Mouse (Mus musculus) cerebellum, adult 11 months (tissue): ENCODE measurements around the gene Rpl13.
"Not testable (repeated sequence)": the region's sequence is repeated elsewhere in the genome, so short reads cannot be mapped to it uniquely, and the experiment has no call there.

Source experiments
- DNase-seq: peaks from one replicate; pipeline ENCODE4 v3.0.0; 2022

Rpl13 gene

DNA sequence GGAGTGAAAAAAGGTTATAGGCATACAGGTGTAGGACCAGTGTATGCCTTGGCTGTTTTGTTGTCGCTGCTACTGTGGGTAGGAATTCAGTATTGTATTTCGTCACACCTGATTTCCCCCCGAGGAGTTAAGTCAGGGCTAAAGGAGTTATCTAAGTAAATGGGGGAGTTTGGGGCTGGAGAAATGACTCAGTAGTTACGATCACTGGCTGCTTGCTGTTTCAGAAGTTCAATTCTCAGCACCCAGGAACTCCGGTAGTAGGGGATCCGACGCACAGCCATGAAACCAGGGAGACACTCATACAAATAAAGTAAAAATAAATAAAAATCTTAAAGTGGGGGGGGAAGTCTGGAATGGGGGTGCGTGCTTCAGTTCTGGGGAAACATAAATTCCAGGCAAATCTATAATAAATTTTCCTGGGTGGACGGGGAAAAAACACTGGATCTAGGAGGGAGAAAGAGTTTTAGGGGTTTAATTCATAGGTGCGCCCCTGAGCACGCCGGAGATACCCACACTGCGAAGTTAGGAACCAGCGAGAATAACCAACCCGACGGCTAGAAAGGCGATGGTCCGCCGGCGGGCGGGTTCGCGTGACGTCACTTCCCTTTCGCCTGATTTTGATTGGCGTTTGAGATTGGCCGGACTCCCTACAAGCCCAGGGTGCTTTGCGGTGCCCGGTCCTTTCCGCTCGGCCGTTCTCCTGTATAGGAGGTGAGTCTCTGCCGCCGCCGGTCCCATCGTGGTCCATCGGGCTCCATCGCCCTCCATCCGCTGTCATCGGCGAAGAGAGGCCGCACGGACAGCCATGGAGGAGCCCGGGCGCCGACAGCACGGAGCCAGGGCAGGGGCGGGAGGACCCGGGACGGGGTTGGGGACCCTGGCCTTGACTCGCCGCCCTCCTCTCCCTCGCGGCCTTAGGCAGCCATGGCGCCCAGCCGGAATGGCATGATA, at the start of gene Rpl13:
Rpl13 (plus strand) TSS at position 616 of the 951 bp plus-strand sequence.
- peak; percentile 96 for DNase-seq

DNA sequence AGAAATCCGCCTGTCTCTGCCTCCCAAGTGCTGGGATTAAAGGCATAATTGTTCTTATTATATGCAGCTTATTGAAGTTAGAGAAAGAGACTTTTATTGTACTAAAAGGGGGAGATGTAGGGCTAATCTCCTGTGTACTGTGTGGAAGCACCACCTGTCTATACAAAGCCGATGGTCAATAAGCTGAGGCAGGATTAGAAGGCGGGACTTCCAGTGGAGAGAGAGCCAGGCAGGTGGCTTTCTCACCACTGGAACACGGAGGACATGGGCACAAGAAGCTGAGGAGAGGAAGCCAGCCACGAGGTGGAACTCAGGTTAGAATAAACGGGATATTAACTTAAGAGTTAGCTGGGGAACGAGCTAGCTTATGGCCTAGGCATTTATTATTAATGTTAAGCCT, 39.4 kb upstream of the Rpl13 start, which contains the start of gene Spg7:
Spg7 (plus strand) TSS at position 222 of the 400 bp plus-strand sequence.
- no peak for DNase-seq

DNA sequence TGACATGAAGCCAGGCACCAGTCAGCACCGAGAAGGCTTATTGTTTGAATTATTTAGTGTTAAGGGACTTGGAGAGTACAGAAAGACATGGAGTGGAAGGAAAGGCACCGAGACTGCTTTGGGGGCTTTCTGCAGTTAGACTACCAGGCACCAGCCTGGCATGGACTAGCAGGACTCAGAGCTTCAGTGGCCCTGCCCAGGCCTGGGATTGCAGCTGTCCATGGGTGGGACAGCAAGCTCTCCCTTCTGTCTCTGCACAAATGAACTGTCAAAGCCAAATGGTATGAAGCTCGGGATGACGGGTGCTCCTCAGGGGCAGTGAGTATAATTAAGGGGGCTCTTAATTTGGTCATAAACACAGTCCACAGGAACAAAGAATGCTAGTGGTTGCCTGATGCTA, 38.1 kb upstream of the Rpl13 start:
- DNase-seq: no peak

GRCm38 (mm10) chr8:123064809-123065213, 37.3 kb upstream of the Rpl13 start:
- DNase-seq: no peak

DNA sequence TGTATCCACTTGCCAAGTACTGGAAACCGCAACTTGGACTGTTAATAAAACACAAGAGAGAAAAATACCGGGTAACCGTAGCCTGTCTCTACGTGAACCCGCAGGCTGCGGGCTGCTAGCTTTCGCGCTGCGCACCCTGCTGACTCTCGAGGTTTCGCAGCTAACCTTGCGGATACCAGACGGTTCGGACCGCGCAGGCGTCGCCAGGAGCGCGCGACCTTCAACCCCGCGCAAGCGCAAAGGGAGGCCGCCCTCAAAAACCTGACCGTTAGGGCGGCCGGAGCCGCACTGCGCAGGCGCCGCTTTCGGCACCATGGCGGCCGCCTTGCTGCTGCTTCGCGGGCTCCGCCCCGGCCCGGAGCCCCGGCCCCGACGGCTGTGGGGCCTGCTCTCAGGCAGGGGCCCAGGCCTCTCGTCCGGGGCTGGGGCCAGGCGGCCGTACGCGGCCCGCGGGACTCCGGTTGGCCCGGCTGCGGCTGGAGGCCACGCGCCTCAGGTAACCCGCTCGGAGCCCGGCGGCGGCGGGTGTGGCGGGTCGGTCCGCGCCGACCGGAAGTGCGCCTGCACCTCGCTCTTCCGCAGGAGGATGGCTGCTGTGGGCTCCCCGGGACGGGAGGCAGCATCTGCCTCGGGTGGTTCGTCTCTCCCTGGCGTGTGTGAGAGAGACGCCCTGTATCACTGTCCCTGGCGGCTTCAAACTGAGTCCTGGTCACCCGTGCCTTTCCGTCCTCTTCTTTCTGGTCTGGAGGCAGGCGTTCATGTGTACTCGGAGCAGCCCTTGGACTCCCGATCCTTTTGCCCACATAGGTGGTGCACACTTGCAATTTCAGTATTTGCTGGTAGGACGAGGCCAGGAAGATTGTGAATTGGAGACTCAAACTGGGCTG, 36.7 kb upstream of the Rpl13 start:
- peak; percentile 96 for DNase-seq

DNA sequence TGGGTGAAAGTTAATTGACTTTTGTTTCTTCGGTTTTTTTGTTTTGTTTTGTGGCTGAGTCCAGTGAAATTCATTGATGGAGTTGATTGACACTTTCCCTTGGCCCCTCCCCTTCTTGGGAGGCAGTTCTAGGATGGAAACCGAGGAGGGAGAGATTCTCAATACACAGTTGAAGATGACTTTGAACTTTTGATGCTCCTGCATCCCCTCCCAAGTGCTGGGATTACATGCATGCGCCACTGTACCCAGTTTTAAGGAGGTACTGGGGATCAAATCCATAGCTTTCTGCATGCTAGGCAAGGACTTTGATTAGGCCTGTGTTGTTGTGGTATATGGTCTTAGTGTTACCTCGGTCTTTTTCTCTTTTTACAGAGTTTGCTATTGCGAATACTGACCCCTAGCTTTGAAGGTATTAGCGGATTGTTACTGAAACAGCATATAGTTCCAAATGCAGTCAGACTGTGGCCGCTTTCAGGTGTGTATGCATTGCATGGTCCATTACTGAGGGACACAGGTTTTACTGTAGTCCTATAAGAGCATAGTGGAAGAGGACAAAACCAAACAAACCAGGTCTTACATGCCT, 36.0 kb upstream of the Rpl13 start:
- DNase-seq: no peak

GRCm38 (mm10) chr8:123071176-123071575, 31.0 kb upstream of the Rpl13 start:
- DNase-seq: no peak

- DNase-seq: no peak
These were observed 24.9 kb upstream of the Rpl13 start for GRCm38 (mm10) chr8:123077213-123077612.

- DNase-seq: no peak
These were observed 19.2 kb upstream of the Rpl13 start for GRCm38 (mm10) chr8:123082993-123083392.

DNA sequence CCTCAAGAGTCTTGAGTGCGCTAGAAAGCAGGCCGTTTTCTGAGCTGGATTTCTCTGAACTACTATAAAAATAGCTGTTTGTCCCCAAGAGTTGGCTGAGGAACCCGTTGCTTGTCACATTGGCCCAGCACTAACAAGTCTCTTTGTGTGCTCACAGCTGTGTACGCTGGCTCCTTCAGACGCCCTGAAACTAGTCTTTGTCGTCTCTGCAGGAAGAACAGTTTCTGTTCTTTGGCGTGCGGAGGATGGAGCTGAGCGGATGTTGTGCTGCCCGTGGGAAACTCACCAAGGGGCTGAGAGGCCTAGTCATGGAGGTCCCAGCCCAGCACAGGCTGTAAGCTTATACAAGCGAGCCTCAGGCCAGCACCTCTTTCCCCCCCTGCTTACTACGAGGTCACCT, 18.5 kb upstream of the Rpl13 start:
- no peak for DNase-seq

- no peak for DNase-seq
These were observed 14.9 kb upstream of the Rpl13 start for GRCm38 (mm10) chr8:123087289-123087688.

DNA sequence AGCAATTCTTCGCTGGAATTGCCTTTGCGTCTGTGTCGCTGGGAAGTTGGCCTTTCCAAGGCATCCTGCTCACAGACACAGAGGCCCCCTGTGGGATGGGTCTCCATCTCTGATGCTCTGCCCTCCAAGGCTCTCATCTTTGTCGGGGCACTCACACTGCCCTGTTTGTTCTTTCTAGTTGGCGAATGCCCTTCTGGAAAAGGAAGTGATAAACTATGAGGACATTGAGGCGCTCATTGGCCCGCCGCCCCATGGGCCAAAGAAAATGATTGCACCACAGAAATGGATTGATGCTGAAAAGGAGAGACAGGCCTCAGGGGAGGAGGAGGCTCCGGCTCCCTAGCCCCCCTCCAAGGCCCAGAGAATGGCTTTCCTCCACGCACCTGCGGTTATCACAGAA, 4.9 kb upstream of the Rpl13 start:
- no peak for DNase-seq

DNA sequence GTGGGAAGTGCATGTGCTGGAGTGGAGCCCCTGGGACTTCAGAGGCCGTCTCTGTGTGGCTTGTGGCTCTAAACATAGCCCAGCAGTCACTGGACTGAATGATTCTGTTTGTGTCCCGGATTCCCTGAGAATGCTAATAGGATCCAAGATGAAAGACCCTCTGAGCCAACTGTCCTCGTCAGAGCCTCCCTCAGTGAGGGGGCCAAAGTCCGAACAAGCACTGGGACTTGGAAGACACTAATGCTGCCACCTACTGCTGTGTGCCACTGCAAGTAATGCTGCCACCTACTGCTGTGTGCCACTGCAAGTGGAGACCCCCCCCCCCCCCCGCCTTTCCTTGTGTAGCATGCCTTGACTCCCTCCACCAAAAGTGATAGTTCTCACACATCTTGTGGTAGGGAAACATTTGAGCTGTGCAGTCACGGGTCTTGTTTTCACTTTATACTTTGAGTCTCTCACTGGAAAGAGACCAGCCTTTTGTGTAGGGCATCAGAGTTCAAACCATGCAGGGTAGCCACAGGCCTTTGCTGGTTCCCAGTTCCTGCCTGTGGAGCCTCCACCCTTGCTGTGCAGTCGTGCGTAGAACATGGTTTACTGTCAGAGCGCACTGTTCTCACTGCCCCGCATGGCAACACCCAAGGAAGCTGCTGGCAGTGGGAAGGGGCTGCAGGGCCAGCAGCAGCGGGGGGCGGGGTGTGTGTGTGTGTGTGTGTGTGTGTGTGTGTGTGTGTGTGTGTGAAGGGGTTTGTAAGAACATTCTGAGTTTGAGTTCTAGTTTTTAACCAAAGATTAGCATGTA, 4.2 kb upstream of the Rpl13 start:
- no peak for DNase-seq

- no peak for DNase-seq
These were observed 1.9 kb upstream of the Rpl13 start for GRCm38 (mm10) chr8:123100288-123100687.

DNA sequence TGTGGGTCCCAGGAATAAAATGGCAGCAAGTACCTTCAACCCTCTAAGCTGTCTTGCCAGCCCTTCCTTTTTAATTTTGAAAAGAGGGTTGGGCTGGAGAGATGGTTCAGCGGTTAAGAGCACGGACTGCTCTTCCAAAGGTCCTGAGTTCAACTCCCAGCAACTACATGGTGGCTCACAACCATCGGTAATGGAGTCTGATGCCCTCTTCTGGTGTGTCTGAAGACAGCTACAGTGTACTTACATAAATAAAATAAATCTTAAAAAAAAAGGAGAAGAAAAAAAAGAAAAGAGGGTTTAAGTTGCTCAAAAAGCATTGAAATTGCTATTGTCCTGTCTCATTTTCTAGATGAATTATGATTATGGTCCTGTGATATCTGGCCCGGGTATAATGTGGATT, 906 bp upstream of the Rpl13 start:
- DNase-seq: no peak

GRCm38 (mm10) chr8:123102855-123103254, 705 bp downstream of the Rpl13 start:
- not testable (repeated sequence) for DNase-seq

- no peak for DNase-seq
These were observed 1.1 kb downstream of the Rpl13 start for GRCm38 (mm10) chr8:123103285-123103684.

DNA sequence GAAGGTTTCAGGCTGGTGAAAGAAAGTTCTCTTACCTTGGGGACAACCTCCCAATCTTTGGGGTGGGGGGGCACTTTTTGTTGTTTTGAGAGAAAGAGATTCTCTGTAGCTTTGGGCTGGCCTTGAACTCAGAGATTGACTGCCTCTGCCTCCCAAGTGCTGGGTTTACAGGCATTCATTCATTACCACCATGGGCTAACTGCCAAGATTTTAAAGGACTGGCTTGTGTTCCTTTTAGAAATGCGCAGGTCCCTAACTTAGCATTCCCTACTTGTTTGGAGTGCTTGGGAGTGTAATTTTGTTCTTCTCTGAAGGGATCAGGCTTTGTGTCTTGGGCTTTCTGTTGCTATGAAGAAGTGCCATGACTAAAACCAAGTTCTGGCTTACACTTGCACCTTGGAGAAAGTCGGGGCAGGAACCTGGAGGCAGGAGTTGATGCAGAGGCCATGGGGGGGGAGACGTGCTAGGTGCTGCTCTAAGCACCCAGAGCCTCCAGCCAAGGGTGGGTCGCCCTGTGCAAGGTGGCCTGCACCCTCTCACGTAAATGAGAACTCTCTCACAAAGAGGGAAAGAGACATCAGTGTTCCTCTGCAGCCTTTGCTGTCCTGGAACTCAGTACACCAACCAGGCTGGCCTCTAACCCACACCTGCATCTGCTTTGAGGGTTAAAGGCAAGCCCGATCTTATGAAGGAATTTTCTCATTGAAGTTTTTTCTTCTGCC, 2.1 kb downstream of the Rpl13 start:
- DNase-seq: no peak

DNA sequence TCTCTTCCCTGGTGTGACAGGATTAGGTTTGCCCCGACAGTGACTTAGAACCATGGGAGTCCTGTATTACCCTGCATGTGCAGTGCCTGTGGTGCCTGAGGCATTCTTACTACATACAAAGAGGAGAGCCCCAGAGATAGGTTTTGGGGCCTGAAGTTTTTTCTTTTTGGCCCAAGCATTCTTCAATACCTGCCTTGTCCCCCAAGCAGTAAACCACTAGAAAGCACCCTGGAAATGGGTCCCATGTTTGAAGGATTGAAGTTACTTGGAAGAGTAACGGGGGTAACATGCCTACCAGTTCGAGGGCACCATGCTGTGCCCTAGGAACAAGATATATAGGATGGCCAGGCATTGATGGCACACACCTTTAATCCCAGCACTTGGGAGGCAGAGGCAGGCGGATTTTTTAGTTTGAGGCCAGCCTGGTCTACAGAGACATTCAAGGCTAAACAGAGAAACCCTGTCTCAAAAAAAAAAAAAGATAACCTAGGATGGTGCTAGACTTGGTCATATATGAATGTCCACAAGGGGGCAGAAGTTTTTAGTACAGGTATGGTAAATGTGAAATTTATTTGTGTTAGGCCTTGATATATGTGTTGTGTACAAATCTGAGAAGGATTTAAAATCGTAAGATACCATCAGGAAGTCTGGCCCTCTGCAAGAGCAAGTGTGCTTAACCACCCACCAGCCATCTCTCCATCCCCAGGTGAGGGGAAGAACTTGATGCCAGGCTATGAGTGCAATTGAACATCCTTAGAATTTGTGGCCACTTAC, 3.6 kb downstream of the Rpl13 start:
- DNase-seq: no peak

- no peak for DNase-seq
These were observed 4.4 kb downstream of the Rpl13 start for GRCm38 (mm10) chr8:123106531-123106930.

- DNase-seq: no peak
These were observed 5.9 kb downstream of the Rpl13 start for GRCm38 (mm10) chr8:123108010-123108409.
